Mouse (Mus musculus): ENCODE data around the gene 6030468B19Rik.

Gene 6030468B19Rik

DNA sequence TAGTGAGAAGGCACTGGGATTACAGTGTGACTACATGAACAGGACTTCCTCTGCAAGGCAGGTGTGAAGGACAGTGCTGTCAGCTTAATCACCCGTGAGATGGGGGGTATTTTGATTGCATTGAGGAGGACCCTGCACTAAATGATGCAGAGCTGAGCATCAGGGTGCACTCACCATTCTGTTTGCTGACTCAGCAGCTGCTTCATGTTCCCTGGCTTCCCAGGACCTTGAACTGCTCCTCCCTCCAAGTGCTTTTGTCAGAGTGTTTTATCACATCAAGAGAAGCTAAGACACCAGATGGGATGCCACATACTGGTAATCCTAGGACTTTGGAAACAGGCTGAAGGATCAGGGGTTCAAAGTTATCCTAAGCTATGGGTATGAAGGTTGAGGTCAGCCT is 58.5 kb downstream of the 6030468B19Rik start:
- H3K27me3 ChIP-seq (ENCODE audit: insufficient read depth, low read length): peaks cover 14% of the 10 kb centered on the region
- H3K36me3 ChIP-seq (ENCODE audit: insufficient read depth, low read length): peaks cover 80% of the 10 kb centered on the region
- H3K4me3 ChIP-seq (replicated peaks; ENCODE audit: low read length): no peak overlapping the region
- peaks cover 94% of the 10 kb centered on the region for H3K4me1 ChIP-seq (replicated peaks; ENCODE audit: low read depth, low read length)
- no peak for TF ChIP-seq CTCF (conservative IDR thresholded peaks at IDR 0.05; ENCODE audit: low read length)
- TF ChIP-seq POU5F1 (IDR thresholded peaks at IDR 0.05; ENCODE audit: borderline replicate concordance, low read length): no peak
- peaks cover 10% of the 10 kb centered on the region for H3K9me3 ChIP-seq (ENCODE audit: low read length)
